Mouse (Mus musculus) forebrain, embryonic 14.5 days (tissue): Measurements from ENCODE around the gene Gpr132. TPM values are rescaled to one million over a fixed set of nuclear protein-coding genes. Genes with fewer than 3 reads are reported as not detected.
A peak's percentile ranks its signal among the peaks of the same experiment; 100 is the strongest.

Experiments
- ATAC-seq: fragments of 200-750 bp; cut with Nextera tagmentation; 2 replicates; pipeline ENCODE4 v1.8.0; 2017; ENCODE audit warnings: mild to moderate bottlenecking, moderate library complexity
- DNase-seq: peaks from one replicate; pipeline ENCODE4 v3.0.0-alpha.2; 2015; ENCODE audit warnings: low spot score
- H3K27ac ChIP-seq: fragments of 300-500 bp; sonication (generic); 2 replicates; pipeline ENCODE4 v1.5.1; 2014; ENCODE audit warnings: low read depth, mild to moderate bottlenecking, control low read depth, low read length, moderate library complexity
- H3K27me3 ChIP-seq: fragments of 300-500 bp; sonication (generic); replicated peaks from 2 replicates; pipeline ENCODE4 v1.6.1; 2014; ENCODE audit warnings: low read length, control low read depth, mixed read lengths; ENCODE audit not compliant: control insufficient read depth, insufficient read depth
- H3K36me3 ChIP-seq: fragments of 300-500 bp; sonication (generic); 2 replicates; pipeline ENCODE4 v1.6.1; 2014; ENCODE audit warnings: low read length, control low read depth; ENCODE audit not compliant: control insufficient read depth, insufficient read depth
- H3K4me1 ChIP-seq: fragments of 300-500 bp; sonication (generic); 2 replicates; pipeline ENCODE4 v1.6.1; 2014; ENCODE audit warnings: antibody characterized with exemption, low read length, control low read depth; ENCODE audit not compliant: control insufficient read depth, insufficient read depth
- H3K4me2 ChIP-seq: fragments of 300-500 bp; sonication (generic); 2 replicates; pipeline ENCODE4 v1.6.1; 2014; ENCODE audit warnings: mild to moderate bottlenecking, control low read depth, low read length
- H3K4me3 ChIP-seq: fragments of 300-500 bp; sonication (generic); 2 replicates; pipeline ENCODE4 v1.5.1; 2014; ENCODE audit warnings: low read depth, low read length, control low read depth
- H3K9ac ChIP-seq: fragments of 300-500 bp; sonication (generic); 2 replicates; pipeline ENCODE4 v1.6.1; 2014; ENCODE audit warnings: mild to moderate bottlenecking, low read length, control low read depth, moderate library complexity
- H3K9me3 ChIP-seq: fragments of 300-500 bp; sonication (generic); replicated peaks from 2 replicates; pipeline ENCODE4 v1.6.1; 2016; ENCODE audit warnings: low read length, control low read depth, mixed read lengths; ENCODE audit not compliant: control insufficient read depth
- WGBS: fragments of 180-500 bp; shearing (Covaris S2); extraction: QIAGEN DNeasy Blood & Tissue Kit; methylation state at CpG from one replicate; pipeline ENCODE4 v1.1.7; 2014; 5-methylcytosine and 5-hydroxymethylcytosine counted together
- polyA plus RNA-seq: library from polyadenylated mRNA; unstranded; fragments of >200 nt; fragmentation: Nextera tagmentation; extraction: Ambion mirVana; gene quantifications from 2 replicates; pipeline ENCODE4 v1.2.1, GENCODE M21; 2014

Gpr132 gene
- polyA plus RNA-seq, 1 experiment from 2014 or later, result not detected

- DNase-seq (no peak), ATAC-seq (no peak)
- Histone ChIP-seq H3K4me3 (no peak overlapping the region), H3K9me3 (no peaks in the 10 kb centered on the region), H3K4me2 (0 out of 2 replicates have a peak overlapping the region, but pooled peaks have one; percentile 9), H3K4me1 (peaks cover 12% of the 10 kb centered on the region), H3K27me3 (no peaks in the 10 kb centered on the region), H3K27ac (no peak overlapping the region), H3K36me3 (peaks cover 14% of the 10 kb centered on the region), H3K9ac (no peak overlapping the region)
- WGBS, result 67% methylated on average over 19 of the region's 19 CpGs
Observed at GRCm38 (mm10) chr12:112810092-112810885, 57.7 kb downstream of the Gpr132 start.

DNA sequence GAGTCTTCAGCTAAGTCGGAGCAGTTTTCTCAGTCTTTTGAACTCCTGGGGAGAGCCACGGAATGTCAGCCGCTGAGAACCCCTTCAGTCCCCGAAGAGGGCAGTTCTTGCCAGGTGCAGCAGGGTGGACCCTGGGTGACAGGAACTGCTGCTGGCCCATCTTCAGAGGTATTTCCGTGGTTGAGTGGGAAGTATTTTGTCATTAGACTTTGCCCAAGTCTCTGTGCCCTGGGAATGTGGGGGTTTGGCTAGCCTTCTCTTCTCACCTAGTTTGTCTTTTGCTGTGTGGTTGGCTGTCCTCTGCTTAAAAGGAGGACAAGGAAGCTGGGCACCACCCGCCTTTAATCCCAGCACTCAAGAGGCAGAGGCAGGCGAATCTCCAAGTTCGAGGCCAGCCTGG lies 58.4 kb downstream of the Gpr132 start:
- H3K36me3 ChIP-seq, result peaks cover 9% of the 10 kb centered on the region
- H3K9me3 ChIP-seq, result no peaks in the 10 kb centered on the region
- WGBS, result 23% methylated on average over 8 of the region's 8 CpGs
- H3K4me2 ChIP-seq, result peak overlapping the region; percentile 79
- H3K27me3 ChIP-seq, result no peaks in the 10 kb centered on the region
- H3K4me3 ChIP-seq, result peak overlapping the region; percentile 65
- ATAC-seq (no peak), DNase-seq (no peak)
- H3K4me1 ChIP-seq, result peaks cover 12% of the 10 kb centered on the region
- no peak overlapping the region for H3K27ac ChIP-seq
- H3K9ac ChIP-seq, result peak overlapping the region; percentile 71

DNA sequence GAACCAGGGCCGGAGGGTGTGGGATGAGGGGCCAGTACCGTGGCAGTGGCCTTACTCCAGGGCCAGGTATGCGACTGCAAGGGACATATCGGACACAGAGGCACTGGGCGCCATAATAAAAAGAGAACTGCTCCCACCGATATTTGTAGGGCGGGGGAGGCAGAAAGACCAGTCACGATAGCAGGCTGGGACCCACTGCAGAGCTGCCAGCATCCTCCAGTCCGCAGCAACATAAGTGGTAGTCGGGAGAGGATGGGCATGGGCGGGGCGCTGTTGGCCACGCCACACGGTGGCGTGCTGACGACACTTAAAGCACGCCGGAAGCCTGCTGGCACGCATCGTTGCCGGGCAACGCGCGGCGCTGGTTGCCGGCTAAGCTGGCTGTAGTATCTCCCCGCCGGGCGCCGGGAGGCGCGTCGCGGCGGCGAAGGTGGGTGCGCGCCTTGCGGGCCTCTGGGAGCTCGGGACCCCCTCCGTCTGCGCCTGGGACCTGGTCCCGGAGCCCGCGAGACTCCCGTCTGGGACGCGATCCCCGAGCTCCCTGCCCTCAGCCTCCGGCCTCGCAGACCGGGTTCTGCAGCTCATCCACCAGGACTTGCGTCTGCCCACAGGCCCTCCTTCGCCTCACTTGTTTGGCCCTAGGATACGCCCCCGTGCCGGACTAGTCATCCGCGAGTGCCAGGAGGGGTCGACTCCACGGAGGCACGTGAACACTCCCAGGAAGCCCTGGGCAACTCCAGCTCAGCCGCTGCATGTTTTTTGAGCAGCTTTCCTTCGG lies 59.3 kb downstream of the Gpr132 start, which contains the start of gene Clba1:
Clba1 (plus strand) TSS at position 351 of the 778 bp plus-strand sequence.
- Histone ChIP-seq H3K27me3 (no peaks in the 10 kb centered on the region), H3K9ac (peak within 1 kb of the TSS; percentile 71), H3K4me3 (peak within 1 kb of the TSS; percentile 65), H3K36me3 (0 out of 2 replicates have a peak, but pooled peaks cover 5% of the 10 kb centered on the region), H3K4me2 (peak within 1 kb of the TSS; percentile 79), H3K27ac (peak within 1 kb of the TSS; percentile 71; the same call in 1 of the 2 replicates), H3K4me1 (peaks cover 12% of the 10 kb centered on the region), H3K9me3 (no peaks in the 10 kb centered on the region)
- under 1% methylated on average over 57 of the region's 64 CpGs for WGBS
- peak; percentile 98 for DNase-seq
- ATAC-seq, result peak; percentile 97

- 63% methylated on average over 5 of the region's 5 CpGs for WGBS
- ATAC-seq (peak; percentile 28), DNase-seq (peak; percentile 14)
Observed at GRCm38 (mm10) chr12:112808212-112808586, 59.8 kb downstream of the Gpr132 start.

DNA sequence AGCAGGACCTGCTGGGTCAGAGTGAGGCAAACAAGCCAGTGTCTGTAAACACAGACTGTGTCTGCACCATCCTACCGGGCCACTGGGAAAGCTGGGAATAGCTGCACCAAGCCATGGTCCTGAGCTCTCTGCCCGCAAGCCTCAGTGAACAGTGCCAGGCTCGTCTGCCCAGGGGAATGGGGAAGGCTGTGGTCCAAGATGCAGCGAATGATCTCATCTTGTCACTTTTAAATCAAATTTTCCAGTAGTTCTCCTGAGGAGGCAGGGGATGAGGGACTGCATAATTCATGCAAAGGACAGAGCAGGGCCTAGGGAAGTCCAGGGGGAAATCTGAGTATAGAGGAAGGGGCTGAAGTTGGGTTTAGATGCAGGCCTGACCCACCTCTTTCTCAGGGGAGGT lies 60.2 kb downstream of the Gpr132 start:
- Histone ChIP-seq H3K4me2 (peak overlapping the region; percentile 79; the same call in 1 of the 2 replicates), H3K9me3 (no peaks in the 10 kb centered on the region), H3K4me3 (no peak overlapping the region), H3K27me3 (0 out of 2 replicates have a peak, but pooled peaks cover 2% of the 10 kb centered on the region), H3K27ac (no peak overlapping the region; the same call in 1 of the 2 replicates), H3K4me1 (peaks cover 12% of the 10 kb centered on the region), H3K36me3 (0 out of 2 replicates have a peak, but pooled peaks cover 5% of the 10 kb centered on the region), H3K9ac (no peak overlapping the region)
- no peak for DNase-seq
- ATAC-seq, result no peak
- 81% methylated on average over 4 of the region's 4 CpGs for WGBS

More at GRCm38 (mm10) chr12:112808212-112808586, 59.8 kb downstream of the Gpr132 start:
- Histone ChIP-seq H3K4me2 (peak overlapping the region; percentile 79), H3K36me3 (0 out of 2 replicates have a peak, but pooled peaks cover 5% of the 10 kb centered on the region), H3K27ac (peak overlapping the region; percentile 71; the same call in 1 of the 2 replicates), H3K4me1 (peaks cover 12% of the 10 kb centered on the region), H3K4me3 (peak overlapping the region; percentile 65), H3K27me3 (0 out of 2 replicates have a peak, but pooled peaks cover 2% of the 10 kb centered on the region), H3K9me3 (no peaks in the 10 kb centered on the region), H3K9ac (peak overlapping the region; percentile 71)

DNA sequence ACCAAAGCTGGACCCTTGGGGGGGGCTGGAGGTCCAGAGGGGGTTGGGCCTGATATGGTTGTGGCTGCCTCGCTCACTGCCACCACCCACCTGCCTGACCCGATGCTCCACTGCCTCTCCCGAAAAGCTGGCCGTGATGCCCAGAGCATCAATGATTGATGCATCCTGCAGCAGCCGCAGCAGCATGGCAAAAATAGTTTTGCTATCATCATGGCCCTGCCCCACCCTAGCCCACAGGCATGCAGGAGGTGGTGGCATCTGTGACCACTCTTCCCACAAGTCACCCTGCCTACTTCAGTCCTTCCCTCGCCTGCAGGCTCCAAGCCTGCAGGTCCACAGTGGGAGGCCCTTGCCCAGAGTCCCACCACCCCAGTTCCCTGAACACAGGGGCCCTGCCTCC lies 62.0 kb downstream of the Gpr132 start:
- no peak overlapping the region for H3K9ac ChIP-seq
- ATAC-seq (no peak), DNase-seq (no peak)
- 84% methylated on average over 6 of the region's 6 CpGs for WGBS
- H3K36me3 ChIP-seq, result no peaks in the 10 kb centered on the region
- H3K27ac ChIP-seq, result no peak overlapping the region
- H3K27me3 ChIP-seq, result peaks cover 13% of the 10 kb centered on the region; the same call in 1 of the 2 replicates
- H3K4me3 ChIP-seq, result no peak overlapping the region
- peaks cover 12% of the 10 kb centered on the region for H3K4me1 ChIP-seq
- H3K9me3 ChIP-seq, result no peaks in the 10 kb centered on the region
- H3K4me2 ChIP-seq, result no peak overlapping the region

- no peaks in the 10 kb centered on the region for H3K36me3 ChIP-seq
- H3K9ac ChIP-seq, result no peak overlapping the region
- H3K9me3 ChIP-seq, result no peaks in the 10 kb centered on the region
- peaks cover 17% of the 10 kb centered on the region for H3K27me3 ChIP-seq
- peak; percentile 30 for DNase-seq
- no peak overlapping the region for H3K4me2 ChIP-seq
- no peak overlapping the region for H3K4me3 ChIP-seq
- no peak for ATAC-seq
- no peak overlapping the region for H3K27ac ChIP-seq
- H3K4me1 ChIP-seq, result peaks cover 4% of the 10 kb centered on the region
- 41% methylated on average over 13 of the region's 13 CpGs for WGBS
Observed at GRCm38 (mm10) chr12:112804046-112804445, 64.0 kb downstream of the Gpr132 start.

DNA sequence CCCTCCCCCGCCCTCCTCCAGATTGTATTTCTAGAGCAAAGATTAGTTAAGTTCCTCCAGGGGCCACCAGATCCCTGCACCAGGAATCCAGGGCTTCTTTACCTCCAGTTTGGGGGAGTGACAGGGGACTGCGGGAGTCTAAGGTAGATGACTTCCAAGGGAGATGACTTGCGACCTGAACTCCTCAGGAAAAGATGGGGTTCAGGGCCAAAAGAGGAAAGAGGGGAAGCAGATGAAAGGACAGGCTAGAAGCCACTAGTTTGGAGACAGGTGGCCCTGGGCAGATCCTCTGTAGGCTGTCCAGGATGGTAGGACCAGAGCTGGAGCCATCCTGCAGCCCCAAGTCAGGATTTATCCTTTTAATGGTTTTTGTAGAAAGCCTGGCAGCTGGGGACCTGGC lies 65.1 kb downstream of the Gpr132 start:
- no peak overlapping the region for H3K27ac ChIP-seq
- DNase-seq (no peak), ATAC-seq (no peak)
- WGBS, result 21% methylated on average over 3 of the region's 3 CpGs
- H3K4me2 ChIP-seq, result peak overlapping the region; percentile 100
- H3K9ac ChIP-seq, result no peak overlapping the region
- H3K4me1 ChIP-seq, result no peaks in the 10 kb centered on the region
- no peaks in the 10 kb centered on the region for H3K9me3 ChIP-seq
- peak overlapping the region; percentile 57; the same call in 1 of the 2 replicates for H3K4me3 ChIP-seq
- H3K27me3 ChIP-seq, result peaks cover 17% of the 10 kb centered on the region
- H3K36me3 ChIP-seq, result no peaks in the 10 kb centered on the region
